Mouse (Mus musculus) neutrophil, adult 5-6 weeks (primary cell): ENCODE measurements around the gene Nrarp. TPM values are rescaled to one million over a fixed set of nuclear protein-coding genes. Genes with fewer than 3 reads are reported as not detected.
A peak's percentile ranks its signal among the peaks of the same experiment; 100 is the strongest.

Source experiments
- ATAC-seq: fragments of 151-379, 151-347 bp; 2 replicates; pipeline ENCODE4 v1.8.0; 2017; ENCODE audit warnings: mild to moderate bottlenecking, moderate TSS enrichment; ENCODE audit not compliant: insufficient number of reproducible peaks, poor library complexity, low FRiP score, severe bottlenecking; ENCODE audit errors: extremely low read depth
- total RNA-seq: library from RNA; stranded (forward); fragments of 200-1000 nt; gene quantifications from 2 replicates; pipeline ENCODE4 v1.2.3, GENCODE M21; 2017

Nrarp gene
- 1.7 and 3.6 TPM in 2 replicates for total RNA-seq

DNA sequence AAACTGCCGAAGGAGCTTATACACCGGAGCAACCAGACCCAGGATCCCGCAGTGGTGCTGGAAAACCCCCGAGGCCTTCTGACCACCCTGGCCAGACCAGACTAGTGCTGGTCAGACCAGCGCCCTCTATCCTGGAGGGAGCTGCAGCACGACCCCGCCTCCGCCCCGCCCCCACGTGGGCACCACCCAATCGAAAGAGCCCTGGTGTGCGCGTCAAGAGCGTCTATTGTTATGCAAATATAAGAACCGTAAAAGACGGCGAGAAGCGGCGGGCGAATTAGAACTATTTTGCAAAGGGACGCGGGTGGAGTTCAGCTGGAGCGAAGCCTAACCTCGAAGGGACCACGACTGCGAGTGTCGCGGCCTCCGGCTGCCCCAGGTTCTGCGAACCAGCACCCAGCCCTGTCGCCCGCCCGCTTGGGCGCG, at the start of gene Nrarp:
Nrarp (plus strand) TSS at position 281 of the 426 bp plus-strand sequence.
- ATAC-seq: peak; percentile 74

DNA sequence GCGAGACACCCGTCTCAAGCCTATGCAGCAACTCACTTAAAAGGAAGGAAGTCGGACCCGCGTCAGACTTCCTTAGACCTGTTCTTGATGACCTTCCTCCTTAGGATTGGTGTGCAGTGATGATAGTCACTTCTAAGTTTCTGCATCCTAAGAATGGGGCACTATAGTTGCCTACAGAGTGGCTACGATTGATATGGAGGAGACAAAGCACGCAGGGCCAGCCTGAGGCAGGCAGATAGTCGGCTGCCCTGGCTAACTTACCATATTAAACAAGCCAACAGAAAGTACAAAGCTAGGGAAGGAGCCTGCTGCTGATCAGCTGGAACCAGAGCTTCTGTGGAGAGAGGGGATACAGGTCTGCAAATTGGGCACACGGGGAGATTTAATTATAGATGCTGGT, 49.0 kb upstream of the Nrarp start:
- no peak for ATAC-seq

DNA sequence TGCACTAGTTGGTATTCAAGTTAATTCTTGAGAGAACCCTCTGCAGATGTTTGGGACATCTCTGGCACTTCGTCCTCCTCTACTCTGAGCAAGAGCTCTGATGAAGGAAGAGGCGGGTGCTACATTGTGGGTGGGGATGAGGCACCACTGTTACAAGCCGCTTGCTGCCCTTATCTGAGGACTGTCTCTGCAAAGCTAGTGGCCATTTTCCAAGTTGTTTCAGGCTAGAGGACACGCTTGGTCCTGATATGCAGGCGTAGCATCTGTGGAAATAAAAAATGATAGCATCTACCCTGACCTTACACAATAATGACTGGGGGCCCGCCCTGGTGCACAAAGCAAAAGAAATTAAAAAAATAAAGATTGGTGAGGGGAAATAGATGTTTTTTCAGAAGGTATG, 42.7 kb upstream of the Nrarp start:
- no peak for ATAC-seq

DNA sequence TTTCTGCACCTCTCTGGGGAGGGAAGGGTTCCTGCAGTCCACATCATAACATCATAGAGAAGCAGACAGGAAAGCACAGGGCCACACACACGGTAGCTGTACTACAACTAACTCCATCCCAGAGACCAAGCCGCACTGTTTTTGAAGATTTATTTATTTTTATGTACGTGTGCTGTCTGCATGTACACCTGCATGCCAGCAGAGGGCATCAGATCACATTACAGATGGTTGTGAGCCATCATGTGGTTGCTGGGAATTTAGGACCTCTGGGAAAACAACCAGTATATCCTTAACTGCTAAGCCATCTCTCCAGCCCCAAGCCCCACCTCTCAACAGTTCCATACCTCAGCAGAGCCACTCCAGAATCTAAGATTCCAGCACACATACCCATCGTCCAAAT, 39.4 kb upstream of the Nrarp start:
- ATAC-seq: no peak

DNA sequence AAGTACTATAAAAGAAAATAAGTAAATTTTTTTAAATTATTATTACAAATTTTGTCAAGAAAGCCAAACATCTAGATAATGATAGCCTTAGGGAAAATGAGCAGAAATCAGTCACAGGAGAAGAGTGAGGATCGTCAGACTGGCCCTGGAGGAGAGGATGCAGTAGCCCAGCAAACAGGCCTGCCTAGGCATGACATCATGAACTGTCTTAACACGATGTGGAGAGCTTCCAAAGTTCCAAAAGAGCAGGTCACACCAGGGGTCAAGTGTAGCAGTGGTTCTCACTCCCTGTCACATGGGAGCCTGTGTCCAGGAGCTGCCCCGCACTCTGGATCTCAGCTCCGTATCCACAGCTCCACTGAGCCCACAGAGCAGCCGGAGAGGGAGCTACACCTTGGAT, 38.6 kb upstream of the Nrarp start:
- ATAC-seq: no peak

DNA sequence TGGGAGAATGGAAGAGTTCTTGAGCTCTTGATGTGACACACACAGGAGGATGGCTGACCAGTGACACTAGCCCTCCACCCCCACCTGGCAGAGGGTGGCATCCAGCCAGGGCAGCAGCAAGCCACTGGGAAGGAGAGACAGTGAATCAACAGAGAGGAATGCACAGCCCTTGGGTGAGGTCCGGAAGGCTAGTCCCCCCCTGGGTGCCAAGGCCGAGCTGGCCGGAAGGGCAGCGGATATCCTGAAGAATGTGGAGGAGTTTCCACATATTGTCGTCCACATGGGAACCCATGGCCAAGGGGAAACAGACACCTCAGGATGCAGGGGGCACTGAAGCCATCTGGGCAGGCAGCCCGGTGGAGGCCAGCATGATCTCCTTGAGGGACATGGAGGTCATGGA, 35.2 kb upstream of the Nrarp start:
- ATAC-seq: no peak

DNA sequence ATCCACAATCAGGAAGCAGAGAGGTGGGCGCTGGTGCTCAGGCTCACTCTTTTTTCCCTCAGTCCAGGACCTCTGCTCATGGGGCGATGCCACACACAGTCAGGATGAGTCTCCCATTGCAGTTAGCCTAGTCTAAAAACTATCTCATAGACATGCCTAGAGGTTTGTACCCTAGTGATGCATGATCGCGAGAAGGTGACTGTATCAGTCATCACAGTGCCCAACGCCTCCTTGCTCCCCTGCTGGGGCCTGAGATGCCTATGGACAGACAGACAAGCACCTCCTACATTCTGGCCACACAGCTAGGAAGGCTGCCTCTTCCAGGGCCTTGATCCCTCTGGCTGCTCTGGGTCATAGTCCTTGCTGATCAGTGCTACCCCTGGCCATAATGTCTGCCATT, 33.2 kb upstream of the Nrarp start:
- ATAC-seq: no peak

DNA sequence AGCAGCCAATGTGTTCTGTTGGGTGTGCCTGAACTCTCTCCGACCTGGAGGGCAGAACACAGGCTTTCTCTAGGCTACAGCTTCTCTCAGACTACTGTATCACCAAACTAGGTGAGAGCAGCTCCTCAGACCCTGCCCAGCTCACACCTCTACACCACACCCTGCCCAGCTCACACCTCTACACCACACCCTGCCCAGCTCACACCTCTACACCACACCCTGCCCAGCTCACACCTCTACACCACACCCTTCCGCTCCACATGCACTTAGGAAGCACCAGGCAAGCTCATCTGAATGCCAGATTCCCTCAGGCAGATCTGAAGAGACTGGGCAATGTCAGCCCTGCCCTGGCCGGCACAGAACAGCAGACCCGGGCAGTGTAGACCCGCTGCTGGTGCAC, 32.7 kb upstream of the Nrarp start:
- ATAC-seq: no peak

DNA sequence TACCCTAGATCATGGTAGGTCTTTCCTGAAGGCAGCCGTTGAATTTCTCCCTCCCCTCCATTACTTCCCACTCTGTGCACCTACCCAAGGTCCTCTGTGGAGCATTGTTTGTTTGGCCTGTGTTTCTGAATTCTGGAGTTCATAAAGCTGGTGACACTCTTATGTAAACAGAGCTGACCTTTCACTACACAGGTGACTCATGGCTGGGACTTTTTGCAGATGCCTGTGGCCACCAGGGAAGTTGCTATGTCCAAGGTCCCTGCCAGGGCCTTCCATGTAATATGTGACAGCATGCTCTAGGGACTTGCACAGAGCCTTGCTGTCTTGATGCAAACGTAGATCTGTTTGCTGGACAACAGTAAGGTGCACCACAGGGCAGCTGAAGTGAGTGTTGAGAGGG, 30.9 kb upstream of the Nrarp start:
- no peak for ATAC-seq

DNA sequence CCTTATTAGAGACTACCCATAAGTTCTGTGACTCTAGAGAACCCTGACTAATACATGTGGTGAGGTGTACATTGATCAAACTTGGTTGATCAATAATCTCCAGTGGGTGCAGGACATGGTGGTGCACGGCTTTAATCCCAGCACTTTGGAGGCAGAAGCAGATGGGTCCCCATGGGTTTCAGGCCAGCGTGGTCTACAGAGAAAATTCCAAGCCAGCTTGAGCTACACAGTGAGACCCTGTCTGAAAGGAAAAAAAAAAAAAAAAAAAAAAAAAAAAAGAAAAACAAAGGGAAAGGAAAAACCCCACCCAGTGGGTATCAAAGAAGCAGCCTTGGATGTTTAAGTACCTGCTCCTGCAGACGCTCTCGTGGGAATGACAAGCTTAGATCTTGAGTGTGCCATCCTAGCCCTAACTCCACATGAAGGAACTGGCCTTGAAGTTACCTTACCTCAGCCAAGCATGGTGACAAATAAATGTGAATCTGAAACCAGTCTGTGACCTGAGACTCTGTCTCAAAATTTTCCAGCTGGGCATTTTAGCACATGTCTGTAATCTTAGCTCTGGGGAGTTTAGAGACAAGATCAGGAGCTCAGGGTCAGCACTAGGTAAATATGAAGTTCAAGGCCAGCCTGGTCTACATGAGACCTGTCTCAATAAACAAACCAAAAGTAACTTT, 29.1 kb upstream of the Nrarp start:
- ATAC-seq: no peak

DNA sequence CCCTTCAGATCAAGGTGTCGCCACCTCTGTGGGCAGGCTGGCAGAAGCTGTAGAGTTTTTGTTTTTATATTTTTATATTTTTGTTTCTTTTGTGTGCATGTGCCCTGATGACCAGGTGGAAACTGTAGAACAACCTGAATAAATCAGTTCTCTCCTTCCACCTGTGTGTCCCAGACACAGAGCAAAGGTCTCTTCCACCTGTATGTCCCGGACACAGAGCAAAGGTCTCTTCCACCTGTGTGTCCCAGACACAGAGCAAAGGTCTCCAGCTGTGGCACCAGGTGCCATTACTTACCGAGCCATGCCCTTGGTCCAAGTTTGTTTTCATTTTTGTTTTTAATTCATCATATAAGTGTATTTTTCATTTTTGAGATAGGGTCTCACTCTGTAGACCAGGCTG, 24.4 kb upstream of the Nrarp start:
- no peak for ATAC-seq

DNA sequence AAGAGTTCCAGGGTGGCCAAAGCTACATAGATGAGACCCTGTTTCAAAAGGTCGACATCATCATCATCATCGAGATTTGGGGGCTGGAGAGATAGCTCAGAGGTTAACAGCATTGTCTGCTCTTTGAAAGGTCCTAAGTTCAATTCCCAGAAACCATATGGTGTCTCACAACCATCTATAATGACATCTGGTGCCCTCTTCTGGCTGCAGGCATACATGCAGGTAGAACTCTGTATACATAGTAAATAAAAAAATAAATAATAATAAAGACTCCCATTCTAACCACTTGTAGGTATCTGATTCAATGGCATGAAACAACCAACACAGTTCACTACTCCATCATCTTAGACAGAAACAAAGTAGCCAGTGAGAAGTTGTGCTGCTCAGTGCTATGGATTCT, 23.6 kb upstream of the Nrarp start:
- ATAC-seq: no peak

DNA sequence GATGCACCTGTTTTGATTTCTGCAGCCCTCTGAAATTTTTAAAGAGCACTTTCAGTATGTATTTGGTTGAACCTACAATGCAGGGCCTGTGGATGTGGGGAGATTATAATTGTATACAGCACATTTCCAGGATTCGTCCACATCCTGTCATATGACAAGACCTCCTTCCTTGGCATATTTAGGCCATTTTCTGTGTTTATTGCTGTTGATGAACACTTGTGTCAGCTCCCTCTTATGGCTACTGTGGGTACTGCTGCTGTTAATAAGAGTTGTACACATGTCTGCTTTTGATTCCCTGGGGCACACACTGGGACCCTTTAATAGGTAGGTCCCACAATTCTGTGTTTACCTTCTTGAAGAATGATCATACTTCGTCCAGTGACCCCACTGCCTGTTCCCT, 22.9 kb upstream of the Nrarp start:
- ATAC-seq: 0 out of 2 replicates have a peak, but pooled peaks have one; percentile 33

DNA sequence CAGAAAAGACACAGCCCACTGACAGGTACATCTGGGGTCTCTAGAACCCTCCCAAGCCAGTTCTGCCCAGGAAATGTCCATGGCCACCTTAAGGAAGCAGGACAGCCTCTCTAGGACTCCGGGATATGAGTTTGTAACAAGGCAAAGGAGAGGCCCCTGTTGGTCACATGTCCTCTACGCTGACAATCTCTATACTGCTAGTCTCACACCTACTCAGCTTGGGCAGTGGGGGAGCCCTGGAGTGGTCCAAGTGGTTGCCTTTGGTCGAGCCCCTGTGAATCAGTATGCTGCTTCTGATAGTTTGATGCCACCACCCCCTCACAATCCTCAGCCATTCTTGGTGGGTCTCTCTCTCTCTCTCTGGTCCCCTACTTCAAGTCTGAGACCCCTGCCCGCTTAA, 13.1 kb upstream of the Nrarp start:
- ATAC-seq: no peak

DNA sequence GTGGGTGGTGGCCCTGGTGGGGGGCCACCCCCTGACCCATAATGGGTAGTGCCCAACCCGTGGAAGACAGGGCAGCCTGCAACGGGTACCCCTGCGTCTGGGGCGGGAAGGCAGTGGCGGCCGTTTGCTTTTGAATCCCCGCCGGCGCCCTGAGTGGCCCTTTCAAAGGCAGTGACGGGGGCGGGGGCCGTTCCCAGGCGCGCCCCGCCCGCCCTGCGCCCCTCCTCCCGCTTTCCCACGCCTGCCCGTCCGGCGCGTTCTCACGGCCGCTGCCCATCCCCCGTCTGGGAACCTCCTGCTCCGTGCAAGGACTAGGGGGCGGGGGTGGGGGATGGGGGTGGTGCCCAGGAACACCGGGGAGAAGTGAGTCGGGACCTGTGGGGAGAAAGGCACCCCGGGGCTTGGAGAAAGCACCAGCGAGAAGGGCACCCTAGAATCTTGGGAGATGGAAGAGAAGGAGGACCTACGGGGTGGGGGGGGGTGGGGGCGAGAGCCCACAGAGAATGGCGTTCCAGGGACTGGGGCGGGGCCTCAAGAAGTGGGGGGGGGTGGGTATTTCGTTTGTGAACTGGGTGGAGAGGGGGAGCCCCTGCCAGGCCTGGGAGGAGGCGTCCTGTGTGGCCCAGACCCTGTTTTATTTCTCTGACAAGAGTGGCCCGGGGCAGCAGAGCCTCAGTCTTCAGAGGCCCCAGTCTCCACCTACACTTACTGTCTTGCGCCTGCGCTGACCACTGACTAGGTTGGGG, 12.5 kb upstream of the Nrarp start:
- no peak for ATAC-seq

DNA sequence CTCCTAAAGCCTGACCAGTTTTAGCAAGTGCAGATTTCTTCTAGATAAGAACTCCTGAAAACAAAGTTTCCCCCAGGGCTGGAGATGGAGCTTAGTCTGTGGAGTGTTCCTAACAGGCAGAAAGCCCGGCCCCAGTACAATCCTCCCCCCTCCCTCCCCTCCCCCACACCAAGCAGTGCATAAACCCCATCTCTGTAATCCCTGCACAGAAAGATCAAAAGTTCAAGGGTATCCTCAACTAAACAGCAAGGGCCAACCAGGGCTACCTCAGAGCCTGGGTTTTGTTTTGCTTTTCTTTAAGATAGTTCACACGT, 11.9 kb upstream of the Nrarp start:
- ATAC-seq: no peak

DNA sequence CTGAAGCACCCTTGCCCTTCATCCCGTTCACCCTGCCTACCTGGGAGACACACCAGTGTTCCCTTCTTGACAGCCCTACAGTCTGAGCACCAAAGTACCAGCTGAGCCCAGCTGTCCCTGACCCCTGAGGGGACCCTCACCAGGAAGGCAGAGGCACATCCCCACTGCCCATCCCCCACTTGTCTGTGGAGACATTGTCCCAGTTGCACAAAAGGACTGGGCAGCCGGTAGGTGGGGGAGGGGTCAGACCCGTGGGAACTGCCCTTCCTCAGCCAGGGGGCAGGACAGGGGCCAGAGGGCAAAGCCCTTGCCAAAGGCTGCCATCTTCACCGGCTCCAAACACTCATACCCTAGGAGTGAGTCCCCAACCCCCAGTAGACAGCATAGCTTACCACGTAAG, 10.8 kb upstream of the Nrarp start:
- ATAC-seq: no peak

DNA sequence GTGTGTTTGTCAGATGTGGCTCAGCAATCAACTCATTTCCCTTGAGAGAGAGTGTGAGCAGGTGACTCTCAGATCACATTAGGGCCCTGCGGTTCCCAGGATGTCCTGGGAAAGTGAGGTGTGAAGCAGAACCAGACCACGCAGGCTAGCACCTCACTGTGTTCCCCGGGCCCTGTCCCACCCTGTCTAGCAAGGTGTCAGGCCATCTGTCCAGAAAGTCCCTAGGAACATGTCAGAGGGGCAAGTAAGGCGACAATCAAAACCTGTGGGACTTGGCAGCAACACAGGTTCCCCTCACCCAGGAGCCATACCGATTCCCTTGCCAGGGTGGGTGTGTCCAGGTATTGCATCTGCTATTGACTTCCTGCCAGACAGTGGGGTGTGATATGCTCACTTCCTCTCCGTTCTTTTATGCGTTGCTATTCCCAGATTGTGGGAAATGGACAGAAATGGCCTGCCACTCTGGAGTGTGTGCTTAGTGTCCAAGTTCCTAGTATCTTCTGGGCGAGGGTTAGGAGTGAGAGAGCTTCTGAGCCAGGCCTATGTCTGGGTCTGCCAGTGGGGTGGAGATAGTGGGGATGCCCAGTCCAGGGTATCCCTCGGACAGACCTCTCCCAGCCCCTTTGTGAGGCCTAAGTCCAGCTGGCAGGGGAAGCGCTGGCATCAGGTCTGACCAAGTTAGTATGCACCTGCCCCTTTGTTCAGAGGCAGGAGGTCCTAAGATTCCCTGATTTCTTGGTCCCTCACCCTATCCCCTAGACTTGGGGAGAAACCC, 10.0 kb upstream of the Nrarp start:
- no peak for ATAC-seq

DNA sequence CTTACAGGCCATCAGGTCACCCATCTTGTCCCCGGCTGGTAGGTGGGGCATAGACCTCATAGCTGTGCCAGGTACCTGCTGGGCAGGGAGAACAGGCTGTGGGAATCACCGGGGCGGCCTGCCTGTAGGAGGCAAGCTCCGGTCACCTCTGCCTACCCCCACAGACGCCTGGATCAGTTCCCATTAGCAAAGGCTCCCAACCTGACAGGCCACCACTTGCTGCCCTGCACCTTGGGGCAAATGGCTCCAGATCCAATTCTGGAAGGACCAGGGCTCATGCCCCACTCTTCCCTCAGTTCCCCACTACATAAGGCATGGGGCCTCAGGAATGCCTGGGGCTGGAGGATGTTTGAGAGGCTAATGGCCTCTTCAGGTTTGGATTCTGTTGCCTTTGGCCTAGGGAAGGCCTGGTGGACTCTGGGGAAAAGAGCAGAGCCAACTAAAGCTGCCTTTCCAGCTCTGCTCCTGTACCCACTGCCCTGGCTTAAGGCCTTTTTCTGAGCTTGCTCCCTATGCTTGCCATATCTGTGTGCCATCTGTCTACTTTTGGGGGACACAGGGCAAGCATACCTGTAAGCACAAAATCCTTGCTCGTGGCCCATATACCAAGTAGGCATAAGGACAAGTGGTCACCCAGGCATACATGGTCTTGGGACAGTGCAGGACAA, 9.3 kb upstream of the Nrarp start:
- no peak for ATAC-seq

DNA sequence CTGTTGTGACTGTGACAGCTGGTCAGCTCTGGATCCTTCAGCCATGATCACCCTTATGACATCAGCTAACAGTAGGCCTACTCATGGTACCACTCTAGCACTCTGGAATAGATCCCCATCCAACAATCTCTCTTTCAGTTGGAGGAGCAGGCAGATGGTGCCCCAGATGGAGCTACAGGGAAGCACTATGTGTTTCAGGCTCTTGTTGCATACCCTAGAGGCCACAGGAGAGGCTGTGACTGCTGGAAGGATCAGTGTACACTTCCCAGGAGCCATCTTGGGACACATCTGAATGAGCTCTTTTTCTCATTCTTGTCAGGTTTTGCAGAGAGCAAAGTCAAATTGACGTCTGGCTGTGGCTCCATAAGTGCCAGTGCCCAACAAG, 8.8 kb upstream of the Nrarp start:
- no peak for ATAC-seq
